Mouse (Mus musculus) layer of hippocampus, postnatal 25 days (tissue): ENCODE measurements around the gene Gsta4. TPM values are rescaled to one million over a fixed set of nuclear protein-coding genes. Genes with fewer than 3 reads are reported as not detected.
A peak's percentile ranks its signal among the peaks of the same experiment; 100 is the strongest.

Source experiments
- DNase-seq, 2 experiments: peaks; one replicate each; pipeline ENCODE4 v3.0.0; 2022; ENCODE audit warnings: mixed read lengths in 2 of 2, low spot score in 1 of 2; ENCODE audit errors: extremely low spot score in 1 of 2
- total RNA-seq, 2 experiments: library from RNA; stranded (reverse); gene quantifications; 2 replicates each; pipeline ENCODE4 v1.2.3; 2021

The Gsta4 gene
- total RNA-seq, 2 experiments from 2014 or later, result 41.7 to 58.1 TPM

DNA sequence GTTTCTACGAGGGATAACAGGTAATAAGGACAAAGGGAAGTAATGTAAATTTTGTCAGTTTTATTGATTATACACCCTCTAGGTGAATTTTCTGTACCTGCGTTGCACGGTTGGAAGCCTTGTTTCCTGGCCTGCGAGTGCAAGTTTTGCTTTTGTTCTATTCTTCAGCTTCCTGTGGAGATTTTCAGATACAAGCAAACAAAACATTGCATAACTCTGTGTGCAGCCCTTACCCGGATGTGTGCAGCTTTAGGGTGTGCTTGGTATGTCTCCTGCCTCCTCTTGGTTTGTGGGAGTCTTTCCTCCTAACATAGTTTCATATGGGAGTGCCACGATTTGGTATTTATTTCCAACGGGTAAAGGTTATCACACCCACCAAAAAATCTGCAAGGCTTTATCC is 5.7 kb upstream of the Gsta4 start:
- DNase-seq, result no peak

DNA sequence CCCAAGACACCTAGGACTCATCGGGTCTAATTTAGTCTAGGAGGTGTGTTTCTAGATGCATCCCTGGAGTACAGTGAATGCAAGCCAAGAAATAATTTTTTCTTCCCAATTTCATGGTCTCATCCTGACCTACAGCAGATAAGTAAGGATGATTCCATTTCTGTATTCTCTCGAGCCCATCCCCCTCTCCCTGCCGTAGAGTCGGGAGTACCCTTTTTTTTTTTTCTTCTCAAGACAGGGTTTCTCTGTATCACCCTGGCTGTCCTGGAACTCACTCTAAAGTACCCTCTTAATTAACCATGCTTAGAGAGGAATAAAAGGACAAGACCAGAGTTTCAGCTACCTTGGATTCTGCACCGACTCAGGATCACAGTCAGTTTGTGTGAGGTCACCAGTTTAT is 4.4 kb upstream of the Gsta4 start:
- no peak for DNase-seq

DNA sequence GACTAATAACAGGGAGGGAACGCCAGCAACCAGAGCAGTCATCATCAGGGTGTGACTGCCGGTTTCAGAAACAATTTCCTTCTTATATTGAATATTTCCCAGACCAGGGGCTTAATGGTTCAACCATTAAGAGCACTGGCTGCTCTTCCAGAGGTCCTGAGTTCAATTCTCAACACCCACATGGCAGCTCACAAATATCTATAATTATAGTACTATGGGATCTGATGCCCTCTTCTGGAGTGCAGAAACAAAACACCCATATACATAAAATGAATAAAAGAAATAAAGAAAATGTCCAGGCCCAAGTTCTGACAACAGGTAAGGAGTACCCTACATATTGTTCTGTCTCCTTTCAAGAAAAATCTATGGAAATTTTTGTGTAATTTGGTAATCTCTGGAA is 3.5 kb upstream of the Gsta4 start:
- DNase-seq, result no peak

DNA sequence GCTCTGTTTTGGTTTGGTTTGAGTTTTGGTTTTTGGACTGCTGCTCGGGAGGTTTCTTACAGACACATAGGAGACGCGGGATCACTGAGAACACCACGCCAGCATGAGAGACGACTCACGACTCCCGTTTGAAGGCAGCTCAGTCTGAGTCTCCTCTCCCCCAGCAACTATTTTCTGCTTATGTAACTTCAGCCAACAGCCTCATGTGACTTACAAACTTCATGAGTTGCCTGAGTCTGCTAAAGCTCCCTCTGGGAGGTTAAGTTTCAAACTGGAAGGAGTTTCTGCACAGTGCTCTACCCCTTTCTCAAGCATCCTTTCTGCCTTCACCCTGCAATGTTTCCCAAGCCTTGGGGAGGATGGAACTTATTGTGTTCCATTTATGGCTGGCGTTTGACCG is 3.1 kb downstream of the Gsta4 start:
- DNase-seq, result no peak

DNA sequence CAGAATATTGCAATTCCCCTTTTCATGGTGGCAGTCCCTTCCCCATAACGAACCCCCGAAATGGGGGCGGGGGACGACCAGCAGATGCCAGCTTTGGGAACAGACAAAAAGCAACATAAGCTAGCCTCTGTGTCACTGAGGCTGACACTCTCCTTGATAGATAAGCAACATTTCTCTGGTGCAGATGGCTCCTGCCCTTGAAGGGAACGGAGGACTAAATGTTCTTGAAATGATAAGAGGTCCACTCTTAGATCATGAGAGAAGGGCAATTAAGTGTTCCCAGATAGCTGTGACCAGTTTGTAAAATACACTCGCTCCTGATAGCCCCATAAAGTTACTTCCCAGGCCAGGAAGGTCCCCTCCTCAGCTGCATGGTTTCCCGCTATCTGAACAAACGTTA is 6.3 kb downstream of the Gsta4 start:
- no peak for DNase-seq

DNA sequence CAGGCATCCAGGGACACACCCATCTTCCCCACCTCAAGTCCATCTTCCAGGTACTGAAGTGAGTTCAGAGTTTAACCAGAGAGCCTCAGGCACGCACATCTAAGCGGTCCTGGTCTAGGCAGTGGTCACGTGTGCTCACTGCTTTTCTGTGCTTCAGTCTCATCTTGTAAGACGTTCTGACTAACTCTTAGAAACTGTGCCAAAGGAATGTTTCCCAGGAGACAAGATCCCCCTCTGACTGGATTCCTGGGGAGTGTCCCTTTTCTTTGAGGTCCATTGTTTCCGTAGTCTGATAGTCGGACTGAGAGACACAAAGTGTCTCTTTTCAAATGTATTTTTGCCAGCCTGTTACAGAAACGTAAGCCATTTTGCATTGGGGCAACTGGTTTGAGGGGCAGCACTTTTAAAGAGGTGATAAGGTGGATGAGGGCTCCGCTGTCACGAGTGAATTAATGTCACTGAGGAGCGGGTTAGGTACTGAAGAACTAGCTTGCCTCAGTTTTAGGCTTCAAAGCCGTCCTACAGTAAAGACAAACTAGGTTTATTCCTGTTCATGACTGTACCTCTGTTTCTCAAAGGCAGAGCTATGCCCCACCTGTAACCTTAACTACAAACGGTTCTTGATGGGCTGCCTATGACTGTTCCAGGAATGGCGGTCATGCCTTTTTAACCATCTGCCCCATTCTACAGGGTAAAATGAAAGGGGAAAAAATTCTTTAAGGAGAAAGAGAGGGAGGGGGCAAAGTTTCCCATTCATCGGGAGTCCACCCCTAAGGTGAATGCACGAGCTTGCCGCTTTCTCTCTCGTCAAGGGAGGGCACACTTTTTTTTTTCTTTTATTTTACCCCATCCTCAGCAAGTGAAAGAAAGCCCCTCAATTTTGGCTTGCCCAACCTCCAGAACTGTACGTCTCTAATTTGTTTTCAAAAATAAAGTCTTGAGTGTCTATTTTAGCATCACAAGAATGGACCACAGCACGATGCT is 8.4 kb downstream of the Gsta4 start:
- no peak for DNase-seq

DNA sequence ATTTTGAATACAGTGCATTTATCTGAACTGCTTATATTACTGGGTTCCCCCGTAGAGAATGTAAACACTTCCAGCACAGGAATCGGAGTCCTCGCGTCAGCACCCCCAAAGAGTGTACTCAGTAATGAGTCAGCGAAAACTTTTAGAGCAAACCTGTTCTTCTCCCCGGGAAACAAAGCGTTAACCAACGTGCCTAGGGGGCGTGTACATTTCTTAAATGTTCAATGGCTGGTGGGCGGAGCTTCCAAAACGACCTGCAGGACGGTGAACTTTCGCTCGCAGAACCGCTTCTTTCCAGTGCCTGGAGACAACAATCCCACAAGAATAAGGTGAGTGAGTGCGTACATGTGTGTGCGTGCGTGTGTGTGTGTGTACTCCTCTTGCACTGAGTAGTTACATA is 9.2 kb downstream of the Gsta4 start:
- DNase-seq, result no peak

DNA sequence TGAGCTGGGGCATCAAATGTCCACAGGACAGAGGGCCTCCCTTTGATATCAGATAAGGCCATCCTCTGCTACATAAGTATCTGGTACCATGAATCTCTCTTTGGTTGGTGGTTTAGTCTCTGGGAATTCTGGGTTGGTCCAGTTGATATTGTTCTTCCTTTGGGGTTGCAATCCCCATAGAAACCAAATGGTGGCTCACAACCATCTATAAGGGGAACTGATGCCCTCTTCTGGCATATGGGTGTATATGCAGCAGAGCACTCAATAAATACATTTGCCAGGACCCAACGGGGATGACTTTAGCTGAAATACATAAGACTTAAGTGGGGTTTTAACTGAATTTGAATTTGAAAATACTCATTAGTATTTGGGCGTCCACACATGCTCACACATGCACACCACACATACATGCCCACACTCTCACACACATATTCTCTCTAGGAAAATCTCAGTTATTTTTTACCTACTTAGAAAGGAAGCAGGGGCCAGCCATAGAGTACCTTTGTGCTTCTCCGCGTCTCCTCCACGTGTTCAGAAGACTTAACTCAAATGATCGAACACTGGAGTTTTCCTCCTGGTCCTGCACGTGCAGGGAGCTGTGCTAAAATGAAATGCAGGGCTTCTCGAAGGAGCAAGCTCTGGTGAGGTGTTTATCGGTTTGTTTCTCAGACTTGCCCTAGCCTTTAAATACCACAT is 11.5 kb downstream of the Gsta4 start:
- peak in 1 of 2 experiments; percentile 18 for DNase-seq

DNA sequence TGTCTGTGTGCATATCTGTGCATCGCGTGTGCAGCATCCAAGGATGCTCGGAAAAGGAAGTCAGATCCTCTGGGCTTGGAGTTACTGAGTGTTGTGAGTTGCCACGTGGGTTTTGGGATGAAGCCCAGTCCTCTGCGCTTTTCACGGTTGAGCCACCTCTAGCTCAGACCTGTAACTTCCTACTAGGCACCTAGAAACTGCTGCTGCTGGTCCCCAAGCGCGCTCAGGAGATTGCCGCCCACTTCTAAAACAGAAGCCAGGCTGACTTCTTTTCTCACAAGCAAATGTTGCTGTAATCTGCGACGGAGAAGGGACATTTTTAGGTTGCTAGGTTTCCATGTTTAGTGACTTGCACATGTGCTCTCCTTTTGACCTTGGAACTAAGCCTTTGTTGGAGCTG is 12.5 kb downstream of the Gsta4 start:
- no peak for DNase-seq

DNA sequence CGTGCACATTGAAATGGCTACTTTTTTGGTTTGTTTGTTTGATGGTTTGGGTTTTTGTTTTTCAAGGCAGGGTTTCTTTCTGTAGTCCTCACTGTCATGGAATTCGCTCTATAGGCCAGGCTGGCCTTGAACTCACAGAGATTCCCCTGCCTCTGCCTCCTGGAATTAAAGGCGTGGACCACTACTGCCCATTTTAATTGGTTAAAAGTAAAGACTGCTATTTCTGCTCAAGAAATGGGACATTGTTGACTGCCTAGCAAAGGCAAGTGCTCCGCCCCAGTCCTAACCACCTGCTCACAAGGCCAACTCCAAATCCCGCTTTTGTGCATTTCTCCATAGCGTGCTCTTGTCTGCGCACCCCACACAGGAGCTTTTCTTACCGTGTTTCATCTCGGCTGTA is 15.2 kb downstream of the Gsta4 start:
- no peak for DNase-seq

DNA sequence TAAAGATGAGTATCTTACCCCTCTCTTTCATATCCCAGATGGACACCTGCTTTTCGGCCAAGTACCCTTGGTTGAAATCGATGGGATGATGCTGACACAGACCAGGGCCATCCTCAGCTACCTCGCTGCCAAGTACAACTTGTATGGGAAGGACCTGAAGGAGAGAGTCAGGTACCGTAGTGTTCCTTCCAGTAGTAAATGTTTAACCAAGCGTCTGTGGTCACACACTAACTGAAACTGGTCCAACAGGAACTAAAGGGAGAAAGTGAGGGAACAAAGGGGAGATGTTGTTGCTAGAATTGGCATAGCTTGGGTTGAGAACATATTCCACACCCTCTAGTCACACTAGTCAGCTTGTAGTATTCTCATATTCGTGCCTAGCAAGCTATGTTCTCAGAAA is 21.6 kb downstream of the Gsta4 start:
- DNase-seq, result no peak

DNA sequence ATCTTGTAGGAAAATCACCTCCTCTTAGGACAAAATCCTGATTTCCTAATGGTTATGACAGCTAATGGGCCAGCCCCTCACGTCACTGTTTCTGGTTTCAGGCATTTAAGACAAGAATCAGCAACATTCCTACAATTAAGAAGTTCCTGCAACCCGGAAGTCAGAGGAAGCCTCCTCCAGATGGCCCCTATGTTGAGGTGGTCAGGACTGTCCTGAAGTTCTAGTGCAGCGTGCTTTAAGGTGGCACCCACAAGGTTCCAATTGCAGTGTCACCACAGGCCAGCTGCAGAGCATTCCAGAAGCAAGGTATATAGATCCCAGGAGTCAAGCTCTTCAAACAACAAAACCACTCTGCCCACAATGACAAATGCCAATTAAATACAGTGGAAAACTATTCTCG is 26.4 kb downstream of the Gsta4 start:
- DNase-seq, result no peak

DNA sequence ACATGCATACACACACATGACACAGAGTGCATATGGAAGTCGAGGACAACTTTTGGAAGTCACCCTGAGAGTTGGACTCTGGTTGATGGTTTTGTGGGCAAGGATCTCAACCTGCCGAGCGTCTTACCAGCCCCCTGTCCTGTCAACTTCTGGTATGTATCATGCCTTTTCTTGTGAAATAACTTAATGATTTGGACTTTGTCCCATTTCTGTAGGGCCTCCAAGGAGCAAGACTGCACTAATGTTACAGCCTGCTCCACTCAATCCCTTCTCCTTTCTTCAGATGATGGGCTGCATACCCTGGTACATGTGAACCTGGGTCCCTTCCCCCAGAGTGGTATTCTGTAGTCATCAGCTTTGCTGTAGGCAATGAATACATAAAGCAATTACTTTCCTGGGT is 27.5 kb downstream of the Gsta4 start:
- no peak for DNase-seq

DNA sequence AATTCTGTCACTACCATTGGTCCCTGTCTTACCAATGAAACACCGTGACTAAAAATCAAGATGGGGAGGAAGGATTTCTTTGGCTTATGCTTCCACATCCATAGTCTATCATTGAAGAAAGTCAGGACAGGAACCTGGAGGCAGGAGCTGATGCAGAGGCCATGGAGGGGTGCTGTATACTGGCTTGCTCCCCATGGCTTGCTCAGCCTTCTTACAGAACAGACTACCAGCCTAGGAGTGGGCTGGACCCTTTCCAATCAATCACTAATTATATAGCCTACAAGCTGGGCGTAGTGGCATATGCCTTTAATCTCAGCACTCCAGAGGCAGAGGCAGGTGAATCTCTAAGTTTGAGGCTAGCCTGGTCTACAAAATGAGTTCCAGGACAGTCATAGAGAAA is 28.2 kb downstream of the Gsta4 start:
- no peak for DNase-seq

DNA sequence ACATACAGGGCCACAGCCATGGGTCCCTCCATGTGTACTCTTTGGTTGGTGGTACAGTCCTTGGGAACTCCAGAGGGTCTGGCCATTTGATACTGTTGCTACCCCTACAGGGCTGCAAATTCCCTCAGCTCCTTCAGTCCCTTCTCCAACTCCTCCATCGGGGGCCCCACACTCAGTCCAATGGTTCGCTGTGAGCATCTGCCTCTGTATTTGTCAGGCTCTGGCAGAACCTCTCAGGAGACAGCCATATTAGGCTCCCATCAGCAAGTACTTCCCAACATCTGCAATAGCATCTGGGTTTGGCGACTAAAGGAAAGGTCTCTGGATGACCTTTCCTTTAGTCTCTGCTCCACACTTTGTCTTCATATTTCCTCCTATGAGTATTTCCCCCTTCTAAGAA is 28.9 kb downstream of the Gsta4 start:
- DNase-seq, result no peak

DNA sequence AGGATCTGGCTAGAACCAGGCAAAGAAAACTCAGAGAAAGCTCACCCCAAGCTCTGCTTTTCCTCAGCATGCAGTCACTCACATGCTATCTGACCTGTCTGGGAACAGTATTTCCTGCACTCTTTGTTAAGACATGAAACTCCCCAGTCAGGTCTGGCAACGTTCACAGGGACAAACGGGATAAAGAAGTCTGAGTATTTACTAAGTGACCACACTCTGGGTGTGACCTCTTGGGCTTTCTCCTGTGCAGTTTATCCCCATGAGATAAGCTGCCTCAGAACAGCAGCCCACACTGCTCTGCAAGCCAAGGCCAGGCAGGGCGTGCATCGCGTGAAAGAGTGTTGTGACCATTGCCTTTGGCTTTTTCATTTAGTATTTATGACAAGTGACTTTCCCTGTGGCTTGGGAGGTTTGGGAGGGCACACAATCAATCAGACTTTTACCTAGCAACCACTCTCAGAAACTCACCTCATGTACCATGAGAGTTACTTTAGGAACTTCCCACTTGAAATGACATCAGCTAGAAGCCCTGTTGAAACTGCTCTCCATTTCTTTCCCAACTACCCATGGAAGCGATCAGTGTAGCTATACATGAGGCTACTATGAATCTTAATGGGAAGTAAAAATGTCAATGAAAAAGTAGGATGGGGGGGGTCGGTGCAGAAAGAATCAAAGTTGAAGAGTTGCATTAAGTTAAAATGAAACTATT is 29.9 kb downstream of the Gsta4 start:
- DNase-seq, result no peak

DNA sequence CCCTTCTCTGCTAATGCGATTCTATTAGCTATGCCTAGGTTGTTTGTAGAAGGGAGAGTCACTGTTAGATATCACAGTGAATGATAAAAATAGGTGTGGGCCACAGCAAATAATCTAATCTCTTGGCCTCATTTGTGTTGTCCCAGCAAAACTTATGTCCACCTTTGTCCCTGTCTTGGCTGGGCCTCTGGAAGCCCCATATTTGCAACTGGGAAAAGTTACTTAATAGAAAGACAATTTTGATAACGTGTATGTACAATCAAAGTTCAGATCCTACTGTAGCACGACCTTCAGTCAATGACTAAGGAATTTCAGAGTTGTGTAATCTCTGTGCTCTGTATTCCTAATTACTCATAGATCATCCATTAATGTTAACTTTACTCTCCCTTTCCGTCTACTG is 34.5 kb downstream of the Gsta4 start:
- no peak for DNase-seq

DNA sequence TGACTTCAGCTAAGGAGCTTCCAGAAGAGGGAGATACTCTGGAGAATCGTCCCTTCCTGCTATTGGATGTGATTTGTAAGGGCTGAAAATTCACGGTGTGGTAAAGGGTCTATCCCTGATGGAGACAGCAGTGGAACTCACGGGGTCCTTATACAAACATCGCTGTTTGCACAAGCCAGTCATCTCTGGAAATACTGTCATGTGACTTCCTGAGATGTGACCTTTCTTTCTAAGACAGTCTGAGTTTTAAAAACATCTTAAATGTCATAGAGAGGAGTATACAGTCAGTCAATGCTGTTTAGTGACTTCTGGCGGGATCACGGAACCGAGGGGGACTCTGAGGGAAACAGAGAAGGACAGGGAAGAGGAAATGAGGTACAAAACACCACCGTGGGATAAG is 40.0 kb downstream of the Gsta4 start:
- no peak for DNase-seq

DNA sequence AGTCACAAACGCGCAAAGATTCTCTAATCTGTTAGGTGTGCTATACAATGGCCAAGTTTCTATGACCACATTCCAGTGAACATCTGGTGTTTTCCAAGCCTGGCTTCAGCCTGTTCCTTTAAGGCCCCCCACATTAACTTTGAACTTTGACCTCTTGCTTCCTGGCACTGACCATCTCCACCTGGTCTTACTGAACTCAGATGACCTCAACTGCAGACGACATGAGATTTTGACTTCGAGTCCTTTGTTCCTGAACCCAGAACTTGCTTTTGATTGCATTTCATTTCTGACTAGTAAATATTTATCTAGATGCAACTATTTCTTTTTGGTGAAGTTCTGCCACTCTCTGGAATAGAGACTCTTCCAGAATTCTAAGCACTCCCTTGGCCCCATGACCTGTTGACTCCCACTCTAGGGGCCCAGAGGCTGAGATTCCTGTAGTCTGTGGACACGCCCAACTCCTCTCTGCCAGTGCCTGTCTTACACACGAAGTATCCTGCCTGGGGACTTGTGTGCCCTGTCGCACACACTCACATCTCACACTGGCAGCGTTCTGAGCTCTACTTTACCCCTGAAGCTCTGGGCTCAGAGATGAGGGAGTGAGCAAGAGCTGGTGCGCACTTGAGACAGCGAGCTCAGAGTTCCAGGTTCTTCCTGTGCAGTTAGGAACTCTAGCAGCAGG is 40.8 kb downstream of the Gsta4 start:
- DNase-seq, result no peak

DNA sequence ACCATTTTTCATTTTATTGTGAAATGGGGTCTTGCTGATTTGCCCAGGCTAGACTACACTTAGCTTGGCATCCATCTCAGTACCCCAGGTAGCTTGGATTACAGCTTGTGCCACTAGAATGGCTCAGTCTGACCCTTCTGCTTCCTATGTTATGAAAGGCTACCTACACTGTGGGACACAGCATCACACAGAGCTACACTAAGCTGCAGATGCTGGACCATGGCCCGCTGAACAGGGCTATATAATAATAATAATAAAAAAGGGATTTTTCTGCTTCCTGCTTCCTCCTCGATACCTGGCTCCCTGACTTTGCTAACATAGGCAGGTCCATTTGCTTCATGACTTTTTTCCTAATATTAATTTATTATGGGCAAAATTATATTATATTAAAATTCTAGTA is 41.8 kb downstream of the Gsta4 start:
- no peak for DNase-seq

DNA sequence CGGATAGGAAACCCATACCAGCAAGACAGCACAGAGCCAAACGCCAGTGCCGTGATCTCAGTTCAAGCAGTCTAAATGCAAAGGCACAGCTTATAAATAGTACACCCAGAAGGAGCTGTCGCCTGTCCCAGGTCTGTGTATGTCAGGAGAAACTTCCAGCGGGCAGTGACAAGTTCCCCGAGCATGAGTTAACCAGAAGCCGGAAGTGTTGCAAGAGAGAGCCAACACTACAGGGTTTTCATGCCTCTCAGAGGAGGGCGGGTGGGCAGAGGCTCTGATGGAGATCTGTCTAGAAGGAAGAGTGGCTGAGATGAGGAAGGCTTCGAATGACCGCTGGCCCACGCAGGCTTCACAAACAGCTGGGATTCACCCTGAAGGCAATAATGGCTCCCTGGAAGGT is 42.7 kb downstream of the Gsta4 start:
- no peak for DNase-seq
